Mouse (Mus musculus) embryonic fibroblast, embryonic 13.5 days (primary cell): ENCODE data around the gene Denr. TPM values are rescaled to one million over a fixed set of nuclear protein-coding genes. Genes with fewer than 3 reads are reported as not detected.

Source experiments
- H3K27ac ChIP-seq: 2 replicates; pipeline ENCODE4 v1.5.1; 2012; ENCODE audit warnings: low read length, control low read depth, inconsistent platforms; ENCODE audit not compliant: insufficient read depth
- H3K4me1 ChIP-seq: 2 replicates; pipeline ENCODE4 v1.6.1; 2011; ENCODE audit warnings: low read length; ENCODE audit not compliant: control insufficient read depth, insufficient read depth
- H3K4me3 ChIP-seq: 2 replicates; pipeline ENCODE4 v1.5.1; 2011; ENCODE audit warnings: mild to moderate bottlenecking, control low read depth, low read length; ENCODE audit not compliant: insufficient read depth
- CTCF ChIP-seq: IDR thresholded peaks from 2 replicates; pipeline ENCODE4 v1.5.1; 2011; ENCODE audit warnings: mild to moderate bottlenecking, control low read depth, low read length, moderate library complexity, borderline replicate concordance; ENCODE audit not compliant: insufficient read depth
- POLR2A ChIP-seq: IDR thresholded peaks from 2 replicates; pipeline ENCODE4 v1.6.1; 2011; ENCODE audit warnings: low read depth, mild to moderate bottlenecking, control low read depth, low read length, moderate library complexity
- polyA plus RNA-seq: library from polyadenylated mRNA; stranded (reverse); fragments of >200 nt; gene quantifications from 2 replicates; pipeline ENCODE4 v1.2.4, GENCODE M21; 2011; ENCODE audit warnings: low read depth; ENCODE audit not compliant: missing spikeins, insufficient read length

The Denr gene
- polyA plus RNA-seq, 1 experiment: 110 TPM

DNA sequence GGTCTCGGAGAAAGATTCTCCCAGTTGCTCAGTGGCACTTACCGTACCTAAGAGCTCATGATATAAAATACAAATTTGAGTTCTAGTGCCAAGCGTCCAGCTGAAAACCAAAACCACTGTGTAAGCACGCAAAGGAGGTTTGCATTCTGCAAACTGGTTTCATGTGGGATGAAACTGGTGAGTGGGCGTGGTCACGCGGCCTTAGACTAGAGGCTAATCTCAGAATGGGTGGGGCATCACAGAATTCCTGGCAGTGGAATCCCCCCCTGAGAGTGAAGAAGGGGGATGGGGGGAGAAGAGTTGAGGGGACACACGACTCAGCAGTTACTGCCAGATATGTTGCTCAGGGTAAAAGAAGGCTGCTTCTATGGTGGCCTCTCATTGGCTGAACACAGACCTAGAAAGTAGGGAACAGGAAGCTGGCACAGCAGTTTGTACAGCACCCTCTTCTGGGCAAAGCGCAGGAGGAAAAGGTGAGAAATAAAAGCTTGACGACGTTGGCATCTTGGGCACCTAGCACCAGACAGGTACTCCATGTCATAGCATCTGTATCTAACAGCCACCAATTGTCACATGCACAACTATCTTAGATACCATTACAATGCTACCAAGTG lies 2.8 kb upstream of the Denr start:
- peaks cover 12% of the 10 kb centered on the region for H3K4me1 ChIP-seq
- no peak overlapping the region for H3K4me3 ChIP-seq
- no peak for TF ChIP-seq CTCF
- no peak for TF ChIP-seq POLR2A
- no peak overlapping the region for H3K27ac ChIP-seq

DNA sequence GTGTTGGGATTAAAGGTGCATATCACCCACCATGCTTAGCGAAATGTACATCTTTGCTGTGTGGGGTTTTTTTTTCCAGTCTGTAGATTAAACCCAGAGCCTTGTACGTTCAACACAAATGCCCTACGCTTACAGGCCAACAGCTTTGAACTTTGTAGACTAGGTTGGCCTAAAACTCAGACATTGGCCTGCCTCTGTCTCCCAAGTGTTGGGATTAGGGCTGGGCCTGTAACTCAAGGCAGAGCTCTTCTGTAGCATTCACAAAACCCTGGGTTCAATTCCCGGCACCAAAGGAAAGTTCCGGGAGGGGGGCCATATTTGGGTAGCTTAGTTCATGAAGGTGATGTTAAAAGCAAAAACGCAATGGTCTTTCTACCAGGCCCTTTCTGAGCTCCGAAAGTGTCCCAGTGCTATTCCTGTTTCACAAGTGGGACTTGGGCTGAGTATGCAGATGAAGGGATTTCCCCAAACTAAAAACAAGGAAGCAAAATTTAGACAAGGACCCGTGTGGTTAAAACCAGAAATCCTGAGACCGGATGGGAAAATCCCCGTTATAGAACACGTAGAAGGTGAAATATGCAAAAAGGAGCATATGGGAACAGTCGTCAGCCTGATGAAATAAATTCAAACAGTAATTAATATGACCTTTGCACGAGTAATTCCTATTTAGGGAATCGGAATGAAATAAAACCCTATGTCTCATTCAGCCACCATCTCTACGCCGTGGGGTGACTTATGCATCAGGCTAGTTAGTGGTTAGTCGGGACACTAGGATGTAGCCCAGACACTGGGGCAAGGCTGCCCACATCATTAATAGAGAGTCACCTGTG lies 614 bp upstream of the Denr start:
- TF ChIP-seq CTCF: no peak
- no peak for TF ChIP-seq POLR2A
- no peak overlapping the region for H3K4me3 ChIP-seq
- H3K27ac ChIP-seq: peak overlapping the region; percentile 80
- peaks cover 12% of the 10 kb centered on the region for H3K4me1 ChIP-seq

DNA sequence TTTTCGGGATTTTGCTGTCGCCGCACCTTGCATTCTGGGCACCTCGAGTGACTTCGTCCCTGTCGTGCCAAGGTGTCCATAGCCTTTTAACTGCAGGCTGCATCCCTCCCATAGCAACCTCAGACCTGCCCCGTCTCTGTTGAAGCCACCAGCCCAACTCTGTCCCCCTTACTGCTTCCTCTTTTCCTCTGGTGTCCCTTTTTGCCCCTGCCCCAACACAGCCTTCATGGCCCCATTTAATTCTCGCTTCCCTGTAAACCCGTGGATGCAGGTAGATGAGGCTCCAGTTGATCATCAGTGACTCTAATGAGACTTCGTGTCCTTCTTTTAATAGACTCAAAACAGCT lies 629 bp downstream of the Denr start:
- Histone ChIP-seq H3K4me1 (peaks cover 12% of the 10 kb centered on the region), H3K27ac (peak overlapping the region; percentile 86), H3K4me3 (peak overlapping the region; percentile 93)
- TF ChIP-seq POLR2A (no peak), CTCF (no peak)

DNA sequence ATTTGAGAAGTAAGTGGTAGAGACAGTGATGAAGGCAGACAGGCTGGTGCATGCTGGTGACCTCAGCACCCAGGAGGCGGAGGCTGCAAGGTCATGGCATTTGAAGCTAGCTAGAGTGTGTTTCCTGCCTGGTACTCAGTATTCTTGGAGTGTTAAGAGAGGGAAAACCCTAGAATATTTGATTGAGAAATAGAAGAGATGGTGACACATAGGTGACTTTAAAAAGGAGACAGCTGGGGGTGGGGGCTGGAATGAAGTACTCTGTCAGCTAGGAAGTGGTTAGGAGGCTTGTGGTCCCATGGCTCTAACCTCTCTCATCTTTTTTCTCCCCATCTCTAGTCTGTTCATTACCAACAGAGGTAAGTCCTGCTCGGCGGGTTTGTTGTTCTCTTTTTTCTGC lies 7.9 kb downstream of the Denr start:
- H3K4me1 ChIP-seq: no peaks in the 10 kb centered on the region
- H3K4me3 ChIP-seq: no peak overlapping the region
- TF ChIP-seq CTCF: no peak
- no peak for TF ChIP-seq POLR2A
- no peak overlapping the region for H3K27ac ChIP-seq

DNA sequence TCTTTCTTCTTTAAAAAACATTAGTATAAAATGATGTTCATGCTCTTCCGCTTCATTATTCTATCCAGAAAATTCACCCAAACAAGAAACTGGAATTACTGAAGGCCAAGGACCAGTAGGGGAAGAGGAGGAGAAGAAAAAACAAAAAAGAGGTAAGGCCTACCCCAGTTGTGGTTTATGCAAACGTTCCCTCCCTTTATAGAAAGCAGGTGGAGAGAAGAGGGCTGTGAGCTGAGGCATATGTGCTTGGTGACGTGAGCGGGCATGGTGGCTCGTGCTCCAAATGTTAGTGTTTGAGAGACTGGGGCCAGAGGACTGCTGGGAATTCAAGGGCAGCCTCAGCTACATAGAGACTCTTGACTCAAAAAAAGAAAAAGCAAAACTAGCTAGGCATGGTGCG lies 15.1 kb downstream of the Denr start:
- no peak overlapping the region for H3K4me3 ChIP-seq
- no peak overlapping the region for H3K27ac ChIP-seq
- no peaks in the 10 kb centered on the region for H3K4me1 ChIP-seq
- TF ChIP-seq CTCF: no peak
- TF ChIP-seq POLR2A: no peak

DNA sequence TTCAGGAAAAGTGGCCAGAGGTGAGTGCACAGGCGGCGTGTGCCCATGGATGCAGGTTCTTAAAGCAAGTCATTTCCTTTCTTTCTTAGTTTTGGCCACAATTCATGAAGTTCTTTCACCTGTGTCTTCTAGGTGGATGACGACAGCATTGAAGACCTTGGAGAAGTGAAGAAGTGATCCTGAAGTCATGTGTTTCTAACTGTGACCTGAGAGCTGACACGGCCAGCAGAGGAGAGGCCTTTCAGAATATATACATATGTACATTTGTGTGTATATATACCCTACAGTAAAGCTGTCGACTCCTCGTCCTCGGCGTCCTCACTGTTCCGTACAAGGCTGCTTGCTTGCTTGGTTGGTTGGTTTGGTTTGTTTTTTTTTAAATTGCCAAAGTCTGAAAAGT lies 20.1 kb downstream of the Denr start, which contains the start of gene Gm43518:
TSS of gene Gm43518 (plus strand) at position 301 of the 400 bp plus-strand sequence.
- Histone ChIP-seq H3K27ac (no peak within 1 kb of the TSS), H3K4me1 (no peaks in the 10 kb centered on the region), H3K4me3 (no peak within 1 kb of the TSS)
- TF ChIP-seq POLR2A (no peak), CTCF (no peak)

DNA sequence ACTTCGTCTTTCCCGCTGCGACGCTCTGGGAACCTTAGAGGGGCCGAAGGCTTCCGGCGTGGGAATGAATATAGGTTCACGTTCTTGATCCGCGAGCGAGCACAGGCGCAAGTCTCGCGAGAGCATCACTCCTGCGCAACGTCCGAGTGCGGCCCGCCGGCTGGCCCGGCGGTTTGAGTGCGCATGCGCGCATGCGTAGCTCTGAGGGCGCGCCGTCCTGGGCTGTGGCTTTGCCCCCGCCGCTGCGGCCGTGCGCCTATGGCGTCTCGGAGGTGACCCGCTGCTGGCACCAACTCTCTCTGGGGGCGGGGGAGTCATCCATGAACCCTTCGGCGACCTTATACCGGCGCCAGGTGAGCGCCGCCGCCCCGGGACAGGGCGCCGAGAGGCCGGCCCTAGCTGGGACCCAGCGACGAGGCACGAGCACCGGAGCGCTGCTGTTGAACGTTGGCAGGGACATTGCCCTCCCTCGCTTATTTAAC lies 23.6 kb downstream of the Denr start, which contains the start of gene Ccdc62:
TSS of gene Ccdc62 (plus strand) at position 172 of the 482 bp plus-strand sequence.
- peak within 1 kb of the TSS; percentile 57 for H3K27ac ChIP-seq
- no peaks in the 10 kb centered on the region for H3K4me1 ChIP-seq
- TF ChIP-seq CTCF (no peak), POLR2A (peak; percentile 95)
- peak within 1 kb of the TSS; percentile 72 for H3K4me3 ChIP-seq

DNA sequence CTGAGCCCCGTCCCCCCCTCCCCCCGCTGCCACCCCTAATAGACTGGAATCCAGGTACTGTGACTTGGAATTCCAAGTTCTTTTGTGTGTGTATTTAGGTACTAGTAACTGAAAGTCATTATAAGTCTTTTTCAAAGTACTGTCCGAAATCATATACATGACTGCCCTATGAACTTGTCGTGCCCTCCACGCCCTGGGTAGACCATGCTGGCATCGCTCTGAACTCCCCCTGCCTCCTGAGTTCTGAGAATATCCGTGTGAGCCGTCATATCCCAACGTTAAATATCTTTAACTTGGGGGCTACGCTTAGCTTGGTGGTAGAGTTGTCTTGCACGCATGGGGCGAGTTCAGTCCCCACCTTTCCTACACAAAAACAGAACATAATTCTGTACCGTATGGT lies 24.2 kb downstream of the Denr start:
- Histone ChIP-seq H3K4me3 (peak overlapping the region; percentile 72), H3K27ac (no peak overlapping the region), H3K4me1 (no peaks in the 10 kb centered on the region)
- TF ChIP-seq POLR2A: peak; percentile 32; the same call in 1 of the 2 replicates
- no peak for TF ChIP-seq CTCF

DNA sequence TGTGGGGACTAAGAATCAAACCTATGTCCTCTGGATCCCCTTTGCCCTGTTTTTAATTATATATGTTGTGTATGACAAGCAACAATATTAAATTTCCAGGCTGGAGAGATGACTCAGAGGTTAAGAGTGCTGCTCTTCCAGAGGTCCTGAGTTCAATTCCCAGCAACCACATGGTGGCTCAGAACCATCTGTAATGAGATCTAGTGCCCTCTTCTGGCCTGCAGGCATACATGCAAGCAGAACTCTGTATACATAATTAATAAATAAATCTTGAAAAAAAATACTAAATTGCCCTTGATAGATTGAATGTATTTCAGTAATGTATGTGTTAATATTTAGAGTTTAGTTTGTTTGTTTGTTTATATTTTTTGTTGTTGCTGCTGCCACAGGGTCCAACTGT lies 26.0 kb downstream of the Denr start:
- no peak overlapping the region for H3K4me3 ChIP-seq
- TF ChIP-seq POLR2A (no peak), CTCF (no peak)
- H3K4me1 ChIP-seq: no peaks in the 10 kb centered on the region
- no peak overlapping the region for H3K27ac ChIP-seq

DNA sequence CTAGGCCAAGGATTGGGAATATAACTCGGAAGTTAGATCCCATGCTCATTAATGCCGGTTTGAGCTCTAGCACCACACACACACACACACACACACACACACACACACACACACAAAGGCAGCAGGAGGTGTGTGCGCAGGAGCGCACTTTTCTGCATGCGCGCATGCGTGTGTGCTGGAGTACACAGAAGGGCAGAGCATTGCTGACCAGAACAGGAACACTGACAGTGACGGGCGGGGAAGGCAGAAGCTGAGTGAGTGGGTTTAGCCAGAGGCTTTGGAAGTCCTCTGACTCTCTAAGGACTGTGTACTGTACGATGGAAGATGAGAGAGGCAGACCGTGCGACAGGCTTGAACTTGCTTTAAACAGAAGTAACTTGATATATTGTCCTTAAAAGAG lies 26.6 kb downstream of the Denr start:
- no peak overlapping the region for H3K27ac ChIP-seq
- TF ChIP-seq POLR2A (no peak), CTCF (no peak)
- H3K4me3 ChIP-seq: no peak overlapping the region
- no peaks in the 10 kb centered on the region for H3K4me1 ChIP-seq
